Mouse (Mus musculus): Measurements from ENCODE around the gene Aig1. TPM values are rescaled to one million over a fixed set of nuclear protein-coding genes. Genes with fewer than 3 reads are reported as not detected.

Aig1 gene
- polyA plus RNA-seq, 1 experiment = 130 TPM

DNA sequence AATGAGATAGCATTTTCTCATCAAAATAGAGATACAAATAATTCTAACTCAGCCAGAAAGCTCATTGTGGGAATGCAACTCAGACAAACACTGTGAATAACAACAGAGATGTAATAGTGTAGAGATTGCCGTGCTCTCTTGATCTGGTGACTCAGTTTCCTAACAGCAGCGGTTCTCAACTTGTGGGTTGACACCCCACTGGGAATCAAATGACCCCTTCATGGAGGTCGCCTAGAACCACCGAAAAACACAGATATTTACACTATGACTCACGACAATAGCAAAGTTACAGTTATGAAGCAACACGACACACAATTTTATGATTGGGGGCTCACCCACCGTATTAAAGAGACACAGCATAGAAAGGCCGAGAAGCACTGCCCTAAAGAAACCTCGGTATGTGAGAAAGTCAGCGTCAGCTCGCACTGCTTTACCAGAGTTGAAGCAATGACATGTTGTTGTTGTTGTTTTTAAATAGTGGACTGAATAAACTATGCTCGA is 35.7 kb downstream of the Aig1 start:
- Histone ChIP-seq H3K4me1 (ENCODE audit: control insufficient read depth, insufficient read depth, low read length) (peaks cover 31% of the 10 kb centered on the region), H3K4me3 (replicated peaks; ENCODE audit: insufficient read depth, low read depth, low read length) (no peak overlapping the region), H3K27ac (ENCODE audit: insufficient read depth, low read length) (peak overlapping the region; percentile 75), H3K27me3 (ENCODE audit: control insufficient read depth, insufficient read depth, low read length) (no peaks in the 10 kb centered on the region)
- TF ChIP-seq POLR2A (IDR thresholded peaks at IDR 0.05; ENCODE audit: borderline replicate concordance, insufficient read depth, low read length) (no peak), CTCF (IDR thresholded peaks at IDR 0.05; ENCODE audit: borderline replicate concordance, insufficient read depth, low read depth, low read length) (no peak)
- WGBS = 88% methylated on average over 12 of the region's 12 CpGs
- no peak for DNase-seq

DNA sequence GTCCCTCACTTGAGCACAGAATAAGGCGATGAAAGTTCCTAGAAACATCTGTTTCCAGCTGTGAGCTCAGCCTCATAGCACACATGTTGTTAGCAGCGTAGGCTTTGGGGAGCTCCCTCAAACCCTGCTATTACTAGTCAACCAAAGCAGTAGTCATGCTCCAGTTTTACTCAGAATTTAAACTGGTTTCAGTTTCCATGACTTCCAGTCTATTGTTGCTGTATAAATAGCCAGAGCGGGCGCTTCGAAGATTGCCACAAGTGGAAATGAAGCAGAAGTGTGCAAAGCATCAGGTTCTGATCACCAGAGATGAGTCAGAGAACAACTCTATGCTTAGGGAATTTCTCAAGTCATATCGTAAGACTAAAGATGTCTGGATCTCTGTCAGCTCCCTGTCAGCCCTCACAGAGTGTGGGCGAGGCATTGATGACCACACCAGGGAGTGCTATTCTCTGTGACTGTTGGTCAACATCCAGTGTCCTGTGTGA is 36.2 kb downstream of the Aig1 start:
- Histone ChIP-seq H3K27ac (ENCODE audit: insufficient read depth, low read length) (peak overlapping the region; percentile 75), H3K4me3 (replicated peaks; ENCODE audit: insufficient read depth, low read depth, low read length) (no peak overlapping the region), H3K4me1 (ENCODE audit: control insufficient read depth, insufficient read depth, low read length) (peaks cover 26% of the 10 kb centered on the region), H3K27me3 (ENCODE audit: control insufficient read depth, insufficient read depth, low read length) (no peaks in the 10 kb centered on the region)
- no peak for DNase-seq
- TF ChIP-seq POLR2A (IDR thresholded peaks at IDR 0.05; ENCODE audit: borderline replicate concordance, insufficient read depth, low read length) (no peak), CTCF (IDR thresholded peaks at IDR 0.05; ENCODE audit: borderline replicate concordance, insufficient read depth, low read depth, low read length) (no peak)
- 65% methylated on average over 7 of the region's 7 CpGs for WGBS

DNA sequence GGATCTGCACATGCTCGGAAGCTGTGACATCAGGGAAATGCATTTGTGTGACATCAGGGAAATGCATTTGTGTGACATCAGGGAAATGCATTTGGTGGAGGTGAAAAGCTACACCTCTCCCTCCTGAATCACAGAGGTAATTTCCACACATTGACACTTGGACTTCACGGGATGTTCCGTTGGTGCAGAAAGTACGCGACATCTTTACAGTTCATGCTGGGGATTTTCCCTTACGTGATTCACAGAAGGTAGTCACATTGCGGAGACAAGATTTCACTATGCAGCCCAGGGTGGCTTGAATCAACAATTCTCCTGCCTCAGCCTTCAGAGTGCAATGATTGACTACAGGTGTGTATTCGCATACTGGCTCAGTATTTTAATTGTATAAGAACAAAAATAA is 41.6 kb downstream of the Aig1 start:
- Histone ChIP-seq H3K27me3 (ENCODE audit: control insufficient read depth, insufficient read depth, low read length) (no peaks in the 10 kb centered on the region), H3K4me1 (ENCODE audit: control insufficient read depth, insufficient read depth, low read length) (no peaks in the 10 kb centered on the region; the same call in 1 of the 2 replicates), H3K27ac (ENCODE audit: insufficient read depth, low read length) (no peak overlapping the region), H3K4me3 (replicated peaks; ENCODE audit: insufficient read depth, low read depth, low read length) (no peak overlapping the region)
- WGBS = 94% methylated on average over 8 of the region's 8 CpGs
- DNase-seq = no peak
- TF ChIP-seq POLR2A (IDR thresholded peaks at IDR 0.05; ENCODE audit: borderline replicate concordance, insufficient read depth, low read length) (no peak), CTCF (IDR thresholded peaks at IDR 0.05; ENCODE audit: borderline replicate concordance, insufficient read depth, low read depth, low read length) (no peak)

DNA sequence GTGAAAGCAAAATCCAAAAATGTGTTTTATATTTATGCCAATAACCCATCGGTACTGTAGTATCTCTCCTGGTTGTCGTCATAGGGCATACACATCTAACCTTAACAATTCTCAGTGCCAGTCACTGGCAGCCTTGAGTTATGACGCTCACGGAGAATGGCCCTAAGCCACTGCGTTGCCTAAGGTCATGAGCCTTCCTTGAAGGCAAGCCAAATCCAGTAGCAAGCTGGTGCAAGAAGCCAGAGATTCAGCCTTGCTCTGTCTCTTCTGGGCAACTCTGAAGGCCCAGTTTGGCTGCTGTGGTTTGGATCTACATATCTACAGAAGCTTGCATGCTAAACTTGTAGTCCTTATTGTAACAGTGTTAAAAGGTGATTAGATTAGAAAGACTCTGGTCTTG is 55.2 kb downstream of the Aig1 start:
- Histone ChIP-seq H3K27me3 (ENCODE audit: control insufficient read depth, insufficient read depth, low read length) (no peaks in the 10 kb centered on the region), H3K27ac (ENCODE audit: insufficient read depth, low read length) (peak overlapping the region; percentile 50; the same call in 1 of the 2 replicates), H3K4me1 (ENCODE audit: control insufficient read depth, insufficient read depth, low read length) (peaks cover 8% of the 10 kb centered on the region), H3K4me3 (replicated peaks; ENCODE audit: insufficient read depth, low read depth, low read length) (no peak overlapping the region)
- 64% methylated on average over 5 of the region's 5 CpGs for WGBS
- no peak for DNase-seq
- TF ChIP-seq POLR2A (IDR thresholded peaks at IDR 0.05; ENCODE audit: borderline replicate concordance, insufficient read depth, low read length) (no peak), CTCF (IDR thresholded peaks at IDR 0.05; ENCODE audit: borderline replicate concordance, insufficient read depth, low read depth, low read length) (no peak)

DNA sequence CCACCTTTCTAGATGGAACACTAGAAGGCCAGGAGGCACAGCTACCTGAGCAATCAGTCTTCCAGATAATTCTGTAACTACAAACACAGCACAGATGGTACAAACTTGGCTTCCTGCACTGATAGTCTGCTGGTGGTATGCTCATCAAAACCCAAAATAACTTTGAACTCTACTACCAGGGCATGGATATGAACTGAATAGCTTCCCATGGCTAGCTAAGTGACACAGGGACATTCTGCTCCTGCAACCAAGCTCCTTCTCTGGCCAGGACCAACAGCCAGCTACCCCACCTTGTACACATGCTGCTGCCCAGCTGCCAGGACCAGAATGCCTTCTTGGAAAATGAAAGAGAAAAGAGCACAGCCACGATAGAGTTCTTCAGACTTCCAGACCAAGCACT is 60.5 kb downstream of the Aig1 start:
- H3K27me3 ChIP-seq (ENCODE audit: control insufficient read depth, insufficient read depth, low read length) = no peaks in the 10 kb centered on the region
- WGBS = 7% methylated on average over 1 of the region's 1 CpGs
- H3K27ac ChIP-seq (ENCODE audit: insufficient read depth, low read length) = peak overlapping the region; percentile 49
- TF ChIP-seq CTCF (IDR thresholded peaks at IDR 0.05; ENCODE audit: borderline replicate concordance, insufficient read depth, low read depth, low read length) (no peak), POLR2A (IDR thresholded peaks at IDR 0.05; ENCODE audit: borderline replicate concordance, insufficient read depth, low read length) (no peak)
- peak; percentile 72 to 92 for DNase-seq
- H3K4me1 ChIP-seq (ENCODE audit: control insufficient read depth, insufficient read depth, low read length) = peaks cover 9% of the 10 kb centered on the region; the same call in 1 of the 2 replicates
- no peak overlapping the region for H3K4me3 ChIP-seq (replicated peaks; ENCODE audit: insufficient read depth, low read depth, low read length)

DNA sequence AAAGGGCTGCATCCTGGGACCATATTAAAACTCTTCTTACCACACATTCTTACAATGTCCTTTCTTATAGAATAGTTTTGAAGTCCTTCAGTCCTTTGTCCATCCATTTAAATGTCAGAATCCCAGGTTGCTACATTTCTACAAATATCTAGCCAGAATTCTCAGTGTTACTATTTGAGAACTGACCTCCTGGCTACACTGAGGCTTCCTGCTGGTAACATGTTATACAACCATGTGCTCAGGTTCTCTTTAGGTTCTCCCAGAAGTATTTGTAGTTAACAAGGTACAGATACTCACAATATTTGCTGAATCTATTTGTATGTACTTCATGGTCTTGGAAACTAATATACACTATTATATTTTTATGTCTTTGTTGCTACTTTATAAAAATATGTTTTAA is 62.0 kb downstream of the Aig1 start:
- H3K27me3 ChIP-seq (ENCODE audit: control insufficient read depth, insufficient read depth, low read length) = no peaks in the 10 kb centered on the region
- H3K4me3 ChIP-seq (replicated peaks; ENCODE audit: insufficient read depth, low read depth, low read length) = no peak overlapping the region
- H3K4me1 ChIP-seq (ENCODE audit: control insufficient read depth, insufficient read depth, low read length) = peaks cover 9% of the 10 kb centered on the region; the same call in 1 of the 2 replicates
- H3K27ac ChIP-seq (ENCODE audit: insufficient read depth, low read length) = peak overlapping the region; percentile 95; the same call in 1 of the 2 replicates
- TF ChIP-seq CTCF (IDR thresholded peaks at IDR 0.05; ENCODE audit: borderline replicate concordance, insufficient read depth, low read depth, low read length) (no peak), POLR2A (IDR thresholded peaks at IDR 0.05; ENCODE audit: borderline replicate concordance, insufficient read depth, low read length) (no peak)
- peak; percentile 53 to 87 for DNase-seq

DNA sequence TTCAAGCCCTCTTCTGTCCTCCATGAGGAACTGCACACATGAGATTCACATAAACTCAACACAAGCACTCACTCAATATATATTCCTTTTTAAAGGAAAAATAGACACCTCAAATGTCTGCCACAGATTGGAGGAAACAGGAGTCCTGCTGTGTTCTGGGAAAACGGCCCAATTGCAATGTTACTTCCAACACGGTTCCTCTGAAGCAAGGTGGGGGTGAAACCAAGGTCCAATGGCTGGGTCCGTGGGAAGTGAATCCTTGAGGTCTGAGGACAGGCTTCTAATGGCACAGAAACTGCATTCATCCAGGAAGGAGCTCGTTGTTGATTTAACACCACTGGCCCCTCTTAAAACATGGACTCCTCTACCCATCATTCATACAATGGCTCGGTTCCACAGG is 67.5 kb downstream of the Aig1 start:
- Histone ChIP-seq H3K27ac (ENCODE audit: insufficient read depth, low read length) (peak overlapping the region; percentile 68; the same call in 1 of the 2 replicates), H3K27me3 (ENCODE audit: control insufficient read depth, insufficient read depth, low read length) (no peaks in the 10 kb centered on the region), H3K4me3 (replicated peaks; ENCODE audit: insufficient read depth, low read depth, low read length) (no peak overlapping the region), H3K4me1 (ENCODE audit: control insufficient read depth, insufficient read depth, low read length) (peaks cover 6% of the 10 kb centered on the region; the same call in 1 of the 2 replicates)
- 27% methylated on average over 5 of the region's 5 CpGs for WGBS
- DNase-seq = peak; percentile 75 to 83
- TF ChIP-seq POLR2A (IDR thresholded peaks at IDR 0.05; ENCODE audit: borderline replicate concordance, insufficient read depth, low read length) = no peak
- no peak for TF ChIP-seq CTCF (IDR thresholded peaks at IDR 0.05; ENCODE audit: borderline replicate concordance, insufficient read depth, low read depth, low read length)

DNA sequence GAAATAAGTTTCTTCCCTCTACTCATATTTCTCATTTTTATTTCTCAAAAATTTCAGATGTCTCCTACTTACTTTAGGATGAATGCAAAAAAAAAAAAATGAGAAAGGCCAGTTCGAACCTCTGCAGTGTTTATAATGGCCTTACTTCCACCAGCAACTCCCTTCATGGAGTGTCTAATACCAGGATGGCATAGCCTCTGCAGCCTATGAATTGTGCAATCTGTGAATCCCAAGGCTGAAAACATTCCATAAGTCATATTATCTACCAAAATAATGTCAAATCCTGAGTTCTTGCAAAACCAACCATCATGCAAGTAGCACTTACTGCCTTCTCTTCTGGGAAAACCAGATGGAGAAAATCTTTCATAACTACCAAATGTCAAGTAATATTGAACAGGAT is 75.3 kb downstream of the Aig1 start:
- 94% methylated on average over 1 of the region's 1 CpGs for WGBS
- Histone ChIP-seq H3K4me3 (replicated peaks; ENCODE audit: insufficient read depth, low read depth, low read length) (no peak overlapping the region), H3K27ac (ENCODE audit: insufficient read depth, low read length) (no peak overlapping the region), H3K4me1 (ENCODE audit: control insufficient read depth, insufficient read depth, low read length) (peaks cover 4% of the 10 kb centered on the region; the same call in 1 of the 2 replicates), H3K27me3 (ENCODE audit: control insufficient read depth, insufficient read depth, low read length) (no peaks in the 10 kb centered on the region)
- DNase-seq = no peak
- TF ChIP-seq POLR2A (IDR thresholded peaks at IDR 0.05; ENCODE audit: borderline replicate concordance, insufficient read depth, low read length) (no peak), CTCF (IDR thresholded peaks at IDR 0.05; ENCODE audit: borderline replicate concordance, insufficient read depth, low read depth, low read length) (no peak)
